In genomic region chr11:54206993-54207392, GRCm38 (mm10) we compare ENCODE assay signal across 36 mouse cellular contexts. TPM values are rescaled to one million over a fixed set of nuclear protein-coding genes. Genes with fewer than 3 reads are reported as not detected.
DNase-seq lines count a peak whose midpoint lies in the region; ATAC-seq and TF ChIP-seq lines count a peak whose summit lies in the region.
"Had no signal": no experiment of that assay in that cellular context is flagged by ENCODE, and none has a peak within 500 bp of the region (broad histone marks: within the 10 kb centered on the region; RNA-seq: fewer than 3 reads in every experiment).

No protein-coding gene starts in this region.

- no peak overlapping the region for H3K4me2 ChIP-seq in heart, postnatal 0 days (ENCODE audit: low read depth, low read length)
- no peak overlapping the region for H3K4me2 ChIP-seq in kidney, postnatal 0 days (ENCODE audit: low read length)
- H3K4me2 ChIP-seq in lung, embryonic 15.5 days: no peak overlapping the region
- H3K4me2 ChIP-seq: embryonic facial prominence, embryonic 13.5 days; forebrain, embryonic 12.5 days; forebrain, embryonic 15.5 days; heart, embryonic 11.5 days; heart, embryonic 15.5 days; hindbrain, embryonic 14.5 days had no signal

- no peaks in the 10 kb centered on the region for H3K9me3 ChIP-seq in heart, postnatal 0 days (replicated peaks; ENCODE audit: control insufficient read depth, low read length)
- no peaks in the 10 kb centered on the region for H3K9me3 ChIP-seq in kidney, postnatal 0 days (replicated peaks; ENCODE audit: low read length)
- H3K9me3 ChIP-seq in lung, embryonic 15.5 days: no peaks in the 10 kb centered on the region
- H3K9me3 ChIP-seq: embryonic facial prominence, embryonic 10.5 days; embryonic facial prominence, embryonic 13.5 days; forebrain, embryonic 12.5 days; forebrain, embryonic 15.5 days; G1E; heart, embryonic 15.5 days had no signal

- H3K27ac ChIP-seq in heart, postnatal 0 days (ENCODE audit: low read depth): no peak overlapping the region
- H3K27ac ChIP-seq in kidney, postnatal 0 days: no peak overlapping the region
- peak overlapping the region; percentile 13; the same call in 1 of the 2 replicates for H3K27ac ChIP-seq in lung, embryonic 15.5 days
- H3K27ac ChIP-seq: embryonic facial prominence, embryonic 10.5 days; embryonic facial prominence, embryonic 13.5 days; forebrain, embryonic 12.5 days; forebrain, embryonic 15.5 days; heart, adult 2 months; heart, embryonic 15.5 days; hindbrain, embryonic 14.5 days; hindbrain, postnatal 0 days had no signal

- 55% methylated on average over 5 of the region's 5 CpGs for WGBS in heart, postnatal 0 days
- WGBS in kidney, postnatal 0 days: 56% methylated on average over 5 of the region's 5 CpGs
- WGBS in lung, embryonic 15.5 days: 42% methylated on average over 5 of the region's 5 CpGs

- no peaks in the 10 kb centered on the region for H3K4me1 ChIP-seq in heart, postnatal 0 days (ENCODE audit: control insufficient read depth, insufficient read depth)
- no peaks in the 10 kb centered on the region; the same call in 1 of the 2 replicates for H3K4me1 ChIP-seq in kidney, postnatal 0 days (replicated peaks; ENCODE audit: insufficient read depth, low read length)
- no peaks in the 10 kb centered on the region for H3K4me1 ChIP-seq in lung, embryonic 15.5 days
- H3K4me1 ChIP-seq: embryonic facial prominence, embryonic 10.5 days; embryonic facial prominence, embryonic 13.5 days; forebrain, embryonic 12.5 days; forebrain, embryonic 15.5 days; heart, embryonic 15.5 days had no signal

- TF ChIP-seq EP300 in heart, postnatal 0 days (IDR thresholded peaks at IDR 0.05; ENCODE audit: low read depth): no peak

- no peak for TF ChIP-seq CTCF in heart, postnatal 0 days (IDR thresholded peaks at IDR 0.05; ENCODE audit: low read depth)
- TF ChIP-seq CTCF in kidney, postnatal 0 days (IDR thresholded peaks at IDR 0.05; ENCODE audit: low read depth): no peak

- DNase-seq in heart, postnatal 0 days (ENCODE audit: low spot score): peak; percentile 36
- no peak for DNase-seq in heart, adult 18-20 months
- DNase-seq in kidney, postnatal 0 days (ENCODE audit: low spot score): peak; percentile 23
- DNase-seq in kidney, adult 11 months: no peak
- no peak for DNase-seq in lung, postnatal 25 days (ENCODE audit: low spot score)
- peak; percentile 41 for DNase-seq in lung, postnatal 10 days
- no peak for DNase-seq in lung, postnatal 36 days
- DNase-seq: adrenal gland, adult 2 months; adrenal gland, postnatal 14 days; B cell, adult 2 months; cerebellum, adult 11 months; cerebellum, adult 8-10 months; cerebellum, postnatal 10 days; cerebellum, postnatal 36 days; embryo, embryonic 11 days; gastrocnemius, postnatal 25 days; heart, adult 2 months; heart, postnatal 14 days; heart, postnatal 4 days had no signal

- no peak overlapping the region for H3K4me3 ChIP-seq in heart, postnatal 0 days (ENCODE audit: low read depth, low read length)
- no peak overlapping the region for H3K4me3 ChIP-seq in kidney, postnatal 0 days (replicated peaks; ENCODE audit: low read depth, low read length)
- no peak overlapping the region for H3K4me3 ChIP-seq in lung, embryonic 15.5 days
- H3K4me3 ChIP-seq: embryonic facial prominence, embryonic 10.5 days; embryonic facial prominence, embryonic 13.5 days; erythroblast, embryonic 14.5 days; forebrain, embryonic 12.5 days; forebrain, embryonic 15.5 days; heart, adult 2 months; heart, embryonic 15.5 days had no signal

- H3K27me3 ChIP-seq in heart, postnatal 0 days (ENCODE audit: control insufficient read depth, insufficient read depth, low read length): no peaks in the 10 kb centered on the region
- no peaks in the 10 kb centered on the region for H3K27me3 ChIP-seq in kidney, postnatal 0 days (ENCODE audit: insufficient read depth, low read length)
- no peaks in the 10 kb centered on the region for H3K27me3 ChIP-seq in lung, embryonic 15.5 days
- H3K27me3 ChIP-seq: CH12.LX; embryonic facial prominence, embryonic 13.5 days; forebrain, embryonic 12.5 days; forebrain, embryonic 15.5 days; heart, embryonic 15.5 days had no signal

- no peaks in the 10 kb centered on the region for H3K36me3 ChIP-seq in heart, postnatal 0 days (replicated peaks; ENCODE audit: control insufficient read depth, insufficient read depth, low read length)
- H3K36me3 ChIP-seq in kidney, postnatal 0 days (ENCODE audit: insufficient read depth, low read length): no peaks in the 10 kb centered on the region
- H3K36me3 ChIP-seq in lung, embryonic 15.5 days: no peaks in the 10 kb centered on the region
- H3K36me3 ChIP-seq: embryonic facial prominence, embryonic 10.5 days; embryonic facial prominence, embryonic 13.5 days; forebrain, embryonic 12.5 days; forebrain, embryonic 15.5 days; G1E; heart, embryonic 15.5 days had no signal

- no peak overlapping the region for H3K9ac ChIP-seq in heart, postnatal 0 days (replicated peaks; ENCODE audit: low read depth, low read length)
- no peak overlapping the region for H3K9ac ChIP-seq in kidney, postnatal 0 days (ENCODE audit: low read depth, low read length)
- no peak overlapping the region for H3K9ac ChIP-seq in lung, embryonic 15.5 days
- H3K9ac ChIP-seq: embryonic facial prominence, embryonic 13.5 days; forebrain, embryonic 12.5 days; forebrain, embryonic 15.5 days; heart, embryonic 15.5 days; hindbrain, embryonic 14.5 days had no signal

- ATAC-seq in heart, postnatal 0 days (ENCODE audit: insufficient read depth, low read depth): no peak
- no peak for ATAC-seq in kidney, postnatal 0 days (replicated peaks; ENCODE audit: low FRiP score, low read depth)
- peak; percentile 14; the same call in 1 of the 2 replicates for ATAC-seq in lung, embryonic 15.5 days (ENCODE audit: borderline replicate concordance, extremely low read depth, low FRiP score, low TSS enrichment)
- ATAC-seq: forebrain, embryonic 15.5 days; hindbrain, postnatal 0 days had no signal

RNA-seq across cellular contexts. Expression of gene Csf2, which starts 42.5 kb away (rescaled TPM):
- total RNA-seq in heart, postnatal 0 days (2014; rRNA removed; ENCODE audit: low replicate concordance): not detected in 2 replicates
- not detected in 2 replicates for polyA plus RNA-seq in heart, postnatal 0 days (2015; fragmentation: Nextera tagmentation; extraction: Ambion mirVana)
- total RNA-seq in heart, adult 18-20 months (2021): not detected
- not detected in 2 replicates for polyA plus RNA-seq in kidney, postnatal 0 days (2015; fragmentation: Nextera tagmentation; extraction: Ambion mirVana)
- 0.55 and 0.70 TPM in 2 replicates for polyA plus RNA-seq in lung, embryonic 15.5 days (2015; fragmentation: Nextera tagmentation; extraction: Ambion mirVana)
- total RNA-seq: adrenal gland, adult 2 months; adrenal gland, postnatal 14 days; adrenal gland, postnatal 4 days; gastrocnemius, adult 8-10 months; gastrocnemius, postnatal 25 days; heart, adult 2 months; heart, postnatal 14 days; heart, postnatal 4 days; hindbrain, postnatal 0 days had no signal
- polyA plus RNA-seq: adrenal gland, adult 2 months; cortical plate, adult 2 months; embryonic facial prominence, embryonic 10.5 days; embryonic facial prominence, embryonic 13.5 days; erythroblast, embryonic 14.5 days; forebrain, embryonic 12.5 days; forebrain, embryonic 15.5 days; G1E; gonadal fat pad, adult 2 months; heart, adult 2 months; heart, embryonic 11.5 days; heart, embryonic 15.5 days; hindbrain, embryonic 11.5 days; hindbrain, embryonic 14.5 days; hindbrain, postnatal 0 days had no signal

Comparison
In these comparisons a context has a peak if more than half of its experiments do, and no peak if none do; other contexts are left out.
1. DNase-seq: peak in heart, postnatal 0 days (single experiment), kidney, postnatal 0 days (single experiment) and lung, postnatal 10 days (single experiment); none in heart, adult 18-20 months (0 of 2), kidney, adult 11 months (single experiment), lung, postnatal 25 days (single experiment) and lung, postnatal 36 days (single experiment).